Mouse (Mus musculus) midbrain, postnatal 0 days (tissue): ENCODE data around the gene Cort. TPM values are rescaled to one million over a fixed set of nuclear protein-coding genes. Genes with fewer than 3 reads are reported as not detected.

Experiments
- ATAC-seq: fragments of 200-750 bp; cut with Nextera tagmentation; 2 replicates; pipeline ENCODE4 v1.8.0; 2017; ENCODE audit warnings: moderate number of reproducible peaks, mild to moderate bottlenecking, moderate TSS enrichment, moderate library complexity; ENCODE audit not compliant: low FRiP score
- DNase-seq: peaks from one replicate; pipeline ENCODE4 v3.0.0-alpha.2; 2015; ENCODE audit warnings: low spot score
- H3K27ac ChIP-seq: fragments of 300-500 bp; sonication (generic); 2 replicates; pipeline ENCODE4 v1.5.1; 2014; ENCODE audit warnings: low read depth, mild to moderate bottlenecking, low read length, mixed read lengths
- H3K27me3 ChIP-seq: fragments of 300-500 bp; sonication (generic); 2 replicates; pipeline ENCODE4 v1.6.1; 2014; ENCODE audit warnings: low read length, control low read depth, mixed read lengths; ENCODE audit not compliant: insufficient read depth
- H3K36me3 ChIP-seq: fragments of 300-500 bp; sonication (generic); 2 replicates; pipeline ENCODE4 v1.6.1; 2014; ENCODE audit warnings: low read length, control low read depth, mixed read lengths; ENCODE audit not compliant: insufficient read depth
- H3K4me1 ChIP-seq: fragments of 300-500 bp; sonication (generic); 2 replicates; pipeline ENCODE4 v1.6.1; 2014; ENCODE audit warnings: mild to moderate bottlenecking, control low read depth, antibody characterized with exemption, low read length, mixed read lengths; ENCODE audit not compliant: insufficient read depth
- H3K4me2 ChIP-seq: fragments of 300-500 bp; sonication (generic); 2 replicates; pipeline ENCODE4 v1.6.1; 2014; ENCODE audit warnings: low read depth, mild to moderate bottlenecking, low read length, mixed read lengths; ENCODE audit not compliant: poor library complexity, severe bottlenecking
- H3K4me3 ChIP-seq: fragments of 300-500 bp; sonication (generic); 2 replicates; pipeline ENCODE4 v1.5.1; 2014; ENCODE audit warnings: low read depth, mild to moderate bottlenecking, low read length, moderate library complexity
- H3K9ac ChIP-seq: fragments of 300-500 bp; sonication (generic); replicated peaks from 2 replicates; pipeline ENCODE4 v1.6.1; 2014; ENCODE audit warnings: mild to moderate bottlenecking, low read length, moderate library complexity, mixed read lengths; ENCODE audit not compliant: poor library complexity, severe bottlenecking
- H3K9me3 ChIP-seq: fragments of 300-500 bp; sonication (generic); 2 replicates; pipeline ENCODE4 v1.6.1; 2016; ENCODE audit warnings: low read length, control low read depth
- CTCF ChIP-seq: IDR thresholded peaks from 2 replicates; pipeline ENCODE4 v1.5.1; 2016; ENCODE audit warnings: antibody characterized with exemption, mild to moderate bottlenecking
- WGBS: fragments of 180-500 bp; shearing (Covaris S2); extraction: QIAGEN DNeasy Blood & Tissue Kit; methylation state at CpG from one replicate; pipeline ENCODE4 v1.1.7; 2014; 5-methylcytosine and 5-hydroxymethylcytosine counted together
- polyA plus RNA-seq: library from polyadenylated mRNA; unstranded; fragments of >200 nt; fragmentation: Nextera tagmentation; extraction: Ambion mirVana; gene quantifications from 2 replicates; pipeline ENCODE4 v1.2.1, GENCODE M21; 2015
- total RNA-seq: library from RNA; depleted of rRNA; stranded (reverse); fragments of >200 nt; gene quantifications from 2 replicates; pipeline ENCODE4 v1.2.3, GENCODE M21; 2014

Gene Cort
- total and polyA plus RNA-seq, 2 experiments from 2014 or later, result 1.2 to 1.5 TPM

DNA sequence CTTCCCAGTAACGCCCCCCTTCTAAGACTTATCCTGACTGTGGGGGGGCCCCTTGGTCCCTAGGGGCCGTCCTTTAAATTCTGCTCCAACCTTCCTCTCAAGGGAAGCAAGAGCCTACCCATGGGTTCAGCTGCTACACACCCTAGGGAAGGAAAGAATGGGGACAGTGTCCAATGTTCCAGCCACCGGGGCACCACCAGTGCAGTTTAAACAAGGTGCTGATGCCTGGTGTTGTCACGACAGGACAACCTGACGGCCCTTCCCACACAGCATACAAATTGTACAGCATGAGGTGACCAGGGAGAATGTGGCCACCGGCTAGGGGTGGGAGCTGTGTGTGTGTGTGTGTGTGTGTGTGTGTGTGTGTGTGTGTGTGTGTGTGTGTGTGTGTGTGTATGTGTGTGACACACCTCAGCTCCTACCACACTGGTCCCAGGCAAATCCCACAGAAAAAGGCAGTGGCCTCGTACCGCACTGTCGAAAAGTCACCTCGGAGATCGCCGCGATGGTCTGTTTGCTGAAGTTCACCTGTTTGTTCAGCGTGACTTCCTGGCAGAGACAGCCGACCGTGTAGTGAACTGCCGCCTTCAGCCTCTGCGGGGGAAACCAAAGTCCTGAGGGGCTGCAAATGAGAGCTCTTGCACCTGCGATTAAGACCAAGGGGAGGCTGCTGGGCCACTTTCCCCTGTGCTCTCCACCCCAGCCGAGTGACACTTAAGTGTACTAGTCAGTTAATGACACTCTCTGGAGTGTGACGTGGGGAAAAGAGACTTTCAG lies 5.4 kb upstream of the Cort start:
- no peak for TF ChIP-seq CTCF
- no peak for ATAC-seq
- WGBS, result 91% methylated on average over 21 of the region's 21 CpGs

DNA sequence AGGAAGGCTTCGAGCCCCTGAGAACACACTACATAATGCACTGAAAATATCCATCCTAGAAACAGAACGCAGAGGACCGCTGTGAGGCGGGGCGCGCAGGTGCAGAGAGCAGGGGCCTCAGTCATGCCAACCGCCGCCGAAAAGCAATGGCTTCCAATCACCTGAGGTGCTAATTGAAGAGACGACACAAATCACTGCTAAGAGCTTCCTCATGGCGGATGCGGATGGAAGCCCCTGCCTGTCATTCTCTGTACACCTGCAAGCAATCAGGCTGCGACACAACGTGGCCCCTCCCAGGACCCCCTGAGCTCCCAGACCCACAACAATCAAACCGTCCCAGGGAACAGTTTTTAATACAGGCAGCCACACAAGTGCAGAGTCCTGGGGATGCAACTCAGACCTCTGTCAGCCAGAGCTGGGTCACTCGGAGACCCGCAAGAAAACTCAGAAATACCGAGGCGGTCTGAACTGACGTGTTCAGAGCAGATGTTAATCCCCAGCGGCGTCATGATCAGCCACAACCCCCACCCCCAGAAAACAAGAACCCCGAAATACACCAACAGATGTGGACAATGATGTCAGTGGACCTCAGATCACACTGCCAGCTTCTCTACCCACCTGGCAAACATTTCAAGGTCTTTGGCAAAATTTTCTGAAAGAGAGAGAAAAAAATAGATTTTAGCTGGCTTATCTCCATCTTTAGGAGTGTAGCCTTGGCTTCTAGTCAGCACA lies 4.6 kb upstream of the Cort start:
- H3K4me1 ChIP-seq, result no peaks in the 10 kb centered on the region
- no peak overlapping the region for H3K9ac ChIP-seq
- H3K27ac ChIP-seq, result no peak overlapping the region
- WGBS, result 93% methylated on average over 23 of the region's 23 CpGs
- DNase-seq (no peak), ATAC-seq (no peak)
- TF ChIP-seq CTCF, result no peak
- H3K4me2 ChIP-seq, result no peak overlapping the region
- no peak overlapping the region for H3K4me3 ChIP-seq
- H3K27me3 ChIP-seq, result no peaks in the 10 kb centered on the region
- no peaks in the 10 kb centered on the region for H3K9me3 ChIP-seq
- H3K36me3 ChIP-seq, result peaks cover 10% of the 10 kb centered on the region

More for the DNA sequence above, 5.4 kb upstream of the Cort start:
- Histone ChIP-seq H3K9ac (no peak overlapping the region), H3K4me2 (no peak overlapping the region), H3K4me3 (no peak overlapping the region), H3K4me1 (peaks cover 4% of the 10 kb centered on the region; the same call in 1 of the 2 replicates), H3K27ac (no peak overlapping the region), H3K36me3 (peaks cover 10% of the 10 kb centered on the region), H3K27me3 (no peaks in the 10 kb centered on the region), H3K9me3 (no peaks in the 10 kb centered on the region)
- no peak for DNase-seq

DNA sequence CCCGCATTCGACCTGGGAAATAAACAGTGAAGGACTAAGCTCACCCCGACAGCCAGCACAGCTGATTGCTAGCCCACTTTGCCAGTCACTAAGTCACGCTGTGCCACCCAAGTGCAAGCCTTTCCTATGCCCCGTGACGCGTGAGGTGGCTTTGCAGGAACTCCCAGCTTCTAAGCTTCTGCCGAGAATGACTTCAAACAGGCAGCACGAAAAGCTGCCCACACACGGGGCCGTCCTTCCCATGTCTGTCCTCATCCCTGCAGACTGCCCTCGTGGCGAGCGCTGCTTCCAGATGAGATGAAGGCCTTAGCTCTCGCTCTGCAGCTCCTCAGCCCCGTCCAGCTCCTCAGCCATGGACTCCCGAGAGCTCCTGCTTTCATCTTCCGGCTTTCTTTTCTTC lies 1.9 kb upstream of the Cort start:
- Histone ChIP-seq H3K4me1 (no peaks in the 10 kb centered on the region), H3K9ac (no peak overlapping the region), H3K36me3 (peaks cover 10% of the 10 kb centered on the region), H3K9me3 (no peaks in the 10 kb centered on the region), H3K4me3 (no peak overlapping the region), H3K27ac (no peak overlapping the region), H3K4me2 (no peak overlapping the region), H3K27me3 (no peaks in the 10 kb centered on the region)
- TF ChIP-seq CTCF, result no peak
- 84% methylated on average over 18 of the region's 18 CpGs for WGBS
- ATAC-seq, result no peak
- no peak for DNase-seq

DNA sequence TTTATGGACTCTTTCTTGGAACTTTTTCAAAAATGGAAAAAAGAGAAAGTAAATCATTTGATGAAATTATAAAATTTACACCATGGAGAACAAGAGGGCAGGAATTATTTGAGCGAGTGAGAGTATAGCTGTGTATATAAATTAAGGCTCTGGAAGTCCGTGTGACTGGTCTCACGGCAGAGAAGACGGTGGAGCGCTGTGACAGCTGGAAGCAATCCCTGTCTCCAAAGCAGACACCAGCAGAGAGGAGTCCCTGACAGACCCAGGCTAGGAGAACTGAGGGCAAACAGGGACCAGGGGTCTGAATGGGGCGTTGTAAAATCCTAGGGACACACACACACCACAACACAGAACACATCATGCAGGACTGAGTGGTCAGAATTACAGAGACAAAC lies 451 bp downstream of the Cort start:
- Histone ChIP-seq H3K36me3 (peaks cover 7% of the 10 kb centered on the region), H3K27me3 (no peaks in the 10 kb centered on the region), H3K4me3 (no peak overlapping the region), H3K4me2 (no peak overlapping the region), H3K4me1 (no peaks in the 10 kb centered on the region), H3K9me3 (no peaks in the 10 kb centered on the region), H3K9ac (no peak overlapping the region), H3K27ac (no peak overlapping the region)
- TF ChIP-seq CTCF, result no peak
- WGBS, result 81% methylated on average over 6 of the region's 6 CpGs
- ATAC-seq (no peak), DNase-seq (no peak)

DNA sequence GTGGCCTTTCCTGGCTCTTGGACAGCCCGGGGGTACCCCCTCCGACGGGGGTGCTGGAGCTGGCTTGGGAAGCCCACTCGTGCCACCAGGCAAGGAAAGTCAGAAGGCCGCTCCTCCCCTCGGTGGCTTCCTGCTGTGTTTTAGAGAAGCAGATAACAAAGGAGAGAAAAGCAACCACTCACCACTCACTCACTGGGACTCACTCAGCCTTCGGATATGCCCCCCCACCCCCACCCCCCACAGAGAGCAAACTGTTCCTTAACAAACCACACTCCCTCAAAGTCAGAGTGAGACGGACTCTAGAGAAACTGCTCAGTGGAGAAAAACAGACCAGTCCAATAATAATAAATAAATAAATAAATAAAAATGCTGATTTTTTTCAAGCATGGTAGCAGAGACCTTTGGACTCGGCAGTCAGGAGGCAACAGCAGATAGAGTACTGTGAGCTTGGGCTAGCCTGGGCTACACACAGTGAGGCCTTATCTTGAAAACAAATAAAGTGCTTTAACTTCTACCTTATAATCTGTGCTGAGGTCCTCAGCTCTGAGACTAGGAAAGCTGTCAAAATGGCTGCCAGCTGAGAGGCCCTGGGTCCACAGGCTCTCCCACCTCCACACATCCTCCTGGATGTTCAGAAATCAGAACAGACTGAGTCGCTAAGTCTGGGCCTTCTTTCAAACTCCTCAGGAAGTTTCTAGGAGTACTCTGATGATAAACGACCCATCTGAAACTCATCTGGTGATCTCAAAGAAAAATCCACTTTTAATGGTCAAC lies 1.0 kb downstream of the Cort start:
- H3K36me3 ChIP-seq, result peaks cover 4% of the 10 kb centered on the region; the same call in 1 of the 2 replicates
- H3K27ac ChIP-seq, result no peak overlapping the region
- no peak overlapping the region for H3K4me2 ChIP-seq
- WGBS, result 44% methylated on average over 11 of the region's 11 CpGs
- no peak for TF ChIP-seq CTCF
- ATAC-seq (no peak), DNase-seq (no peak)
- no peak overlapping the region for H3K9ac ChIP-seq
- no peak overlapping the region for H3K4me3 ChIP-seq
- H3K4me1 ChIP-seq, result no peaks in the 10 kb centered on the region
- no peaks in the 10 kb centered on the region for H3K27me3 ChIP-seq
- H3K9me3 ChIP-seq, result no peaks in the 10 kb centered on the region
